Mouse (Mus musculus) CH12.LX (cell line): Measurements from ENCODE around the gene Cxcl9. TPM values are rescaled to one million over a fixed set of nuclear protein-coding genes. Genes with fewer than 3 reads are reported as not detected.

Experiments
- DNase-seq: peaks from one replicate; pipeline ENCODE4 v3.0.0-alpha.2; 2013; ENCODE audit errors: extremely low read depth
- H3K27ac ChIP-seq: 2 replicates; pipeline ENCODE4 v1.5.1; 2012; ENCODE audit warnings: low read depth, mild to moderate bottlenecking, control low read depth, moderate library complexity; ENCODE audit not compliant: insufficient read depth
- H3K27me3 ChIP-seq: replicated peaks from 2 replicates; pipeline ENCODE3; 2012; ENCODE audit warnings: inconsistent platforms
- H3K36me3 ChIP-seq, 2 experiments: replicated peaks in 1 of 2; 2 replicates each; pipeline versions ENCODE3 to v1.6.1; 2012; ENCODE audit warnings: inconsistent platforms in 1 of 2, low read length in 1 of 2, mild to moderate bottlenecking in 1 of 2, mixed read lengths in 1 of 2, moderate library complexity in 1 of 2; ENCODE audit not compliant: control insufficient read depth in 1 of 2, insufficient read depth in 1 of 2
- H3K4me1 ChIP-seq, 2 experiments: 2 replicates each; pipeline ENCODE4 v1.6.1; 2012; ENCODE audit warnings: inconsistent platforms in 1 of 2, moderate library complexity in 1 of 2; ENCODE audit not compliant: insufficient read depth in 2 of 2, control insufficient read depth in 1 of 2
- H3K4me2 ChIP-seq: 2 replicates; pipeline ENCODE4 v1.6.1; 2012; ENCODE audit warnings: low read depth, mild to moderate bottlenecking, control low read depth; ENCODE audit not compliant: poor library complexity, insufficient read depth, severe bottlenecking
- H3K4me3 ChIP-seq, 3 experiments: fragments of 150-350 bp in 1 of 3; sonication (generic) in 1 of 3; replicated peaks in 1 of 3; 2 replicates each; pipeline versions ENCODE3 to v1.5.1; 2011 to 2012; ENCODE audit warnings: low read depth in 2 of 3, low read length in 2 of 3, mild to moderate bottlenecking in 2 of 3, moderate library complexity in 2 of 3, control low read depth in 1 of 3, improper control_type of control experiment in 1 of 3, inconsistent platforms in 1 of 3, mixed read lengths in 1 of 3; ENCODE audit not compliant: poor library complexity in 1 of 3
- H3K79me2 ChIP-seq: replicated peaks from 2 replicates; pipeline ENCODE4 v1.6.1; 2012; ENCODE audit warnings: mild to moderate bottlenecking, moderate library complexity; ENCODE audit not compliant: control insufficient read depth, poor library complexity, insufficient read depth, severe bottlenecking; ENCODE audit errors: extremely low read depth
- H3K9ac ChIP-seq: 2 replicates; pipeline ENCODE4 v1.6.1; 2012; ENCODE audit warnings: low read depth, mild to moderate bottlenecking, control low read depth, moderate library complexity; ENCODE audit not compliant: insufficient read depth
- H3K9me3 ChIP-seq: replicated peaks from 2 replicates; pipeline ENCODE3; 2012; ENCODE audit warnings: low read length, inconsistent platforms, mixed read lengths
- BHLHE40 ChIP-seq: IDR thresholded peaks from 2 replicates; pipeline ENCODE4 v1.6.1; 2011; ENCODE audit warnings: mild to moderate bottlenecking, low read depth, low read length, improper control_type of control experiment
- CHD1 ChIP-seq: IDR thresholded peaks from 2 replicates; pipeline ENCODE4 v1.6.1; 2012; ENCODE audit warnings: low read depth, low read length, improper control_type of control experiment, inconsistent platforms
- CTCF ChIP-seq, 2 experiments: IDR thresholded peaks in 1 of 2; conservative IDR thresholded peaks in 1 of 2; 2 replicates each; pipeline ENCODE4 v1.5.1; 2011 to 2012; ENCODE audit warnings: low read depth in 2 of 2, low read length in 2 of 2, improper control_type of control experiment in 1 of 2, inconsistent platforms in 1 of 2, mild to moderate bottlenecking in 1 of 2, moderate library complexity in 1 of 2
- E2F4 ChIP-seq: IDR thresholded peaks from 2 replicates; pipeline ENCODE4 v1.6.1; 2011; ENCODE audit warnings: low read depth, low read length, improper control_type of control experiment; ENCODE audit not compliant: insufficient replicate concordance
- ELF1 ChIP-seq: IDR thresholded peaks from 2 replicates; pipeline ENCODE4 v1.6.1; 2014; ENCODE audit warnings: low read depth, mild to moderate bottlenecking, inconsistent platforms, low read length, improper control_type of control experiment
- EP300 ChIP-seq: IDR thresholded peaks from 2 replicates; pipeline ENCODE4 v1.6.1; 2011; ENCODE audit warnings: low read length, improper control_type of control experiment
- ETS1 ChIP-seq: conservative IDR thresholded peaks from 2 replicates; pipeline ENCODE4 v1.6.1; 2012; ENCODE audit warnings: low read depth, mild to moderate bottlenecking, inconsistent platforms, low read length, improper control_type of control experiment, moderate library complexity
- GABPA ChIP-seq: IDR thresholded peaks from 2 replicates; pipeline ENCODE4 v1.6.1; 2012; ENCODE audit warnings: low read depth, low read length, improper control_type of control experiment, inconsistent platforms; ENCODE audit not compliant: insufficient replicate concordance
- IRF4 ChIP-seq: IDR thresholded peaks from 2 replicates; pipeline ENCODE4 v1.6.1; 2014; ENCODE audit warnings: low read depth, mild to moderate bottlenecking, inconsistent platforms, low read length, improper control_type of control experiment
- JUN ChIP-seq: IDR thresholded peaks from 2 replicates; pipeline ENCODE4 v1.6.1; 2011; ENCODE audit warnings: low read depth, mild to moderate bottlenecking, low read length, improper control_type of control experiment, moderate library complexity; ENCODE audit not compliant: insufficient read depth
- KAT2A ChIP-seq: IDR thresholded peaks from 2 replicates; pipeline ENCODE4 v1.6.1; 2012; ENCODE audit warnings: low read length, improper control_type of control experiment, inconsistent platforms; ENCODE audit not compliant: insufficient replicate concordance
- MAX ChIP-seq: IDR thresholded peaks from 2 replicates; pipeline ENCODE4 v1.6.1; 2011; ENCODE audit warnings: low read length, improper control_type of control experiment
- MAZ ChIP-seq: IDR thresholded peaks from 2 replicates; pipeline ENCODE4 v1.6.1; 2012; ENCODE audit warnings: low read depth, mild to moderate bottlenecking, inconsistent platforms, low read length, improper control_type of control experiment, moderate library complexity
- MXI1 ChIP-seq: IDR thresholded peaks from 2 replicates; pipeline ENCODE4 v1.6.1; 2011; ENCODE audit warnings: mild to moderate bottlenecking, low read depth, low read length, improper control_type of control experiment
- MYC ChIP-seq: IDR thresholded peaks from 2 replicates; pipeline ENCODE4 v1.6.1; 2011; ENCODE audit warnings: low read depth, mild to moderate bottlenecking, improper control_type of control experiment, low read length
- NRF1 ChIP-seq: IDR thresholded peaks from 2 replicates; pipeline ENCODE4 v1.6.1; 2014; ENCODE audit warnings: low read depth, mild to moderate bottlenecking, inconsistent platforms, low read length, improper control_type of control experiment, moderate library complexity
- POLR2A ChIP-seq: IDR thresholded peaks from 2 replicates; pipeline ENCODE4 v1.6.1; 2011; ENCODE audit warnings: low read depth, mild to moderate bottlenecking, improper control_type of control experiment, low read length
- RAD21 ChIP-seq: IDR thresholded peaks from 2 replicates; pipeline ENCODE4 v1.6.1; 2011; ENCODE audit warnings: low read depth, mild to moderate bottlenecking, low read length, improper control_type of control experiment, moderate library complexity
- SIN3A ChIP-seq: IDR thresholded peaks from 2 replicates; pipeline ENCODE4 v1.6.1; 2012; ENCODE audit warnings: low read length, improper control_type of control experiment, inconsistent platforms
- SMC3 ChIP-seq: IDR thresholded peaks from 2 replicates; pipeline ENCODE4 v1.6.1; 2011; ENCODE audit warnings: low read depth, low read length, improper control_type of control experiment
- TCF12 ChIP-seq: IDR thresholded peaks from 2 replicates; pipeline ENCODE4 v1.6.1; 2014; ENCODE audit warnings: low read depth, mild to moderate bottlenecking, inconsistent platforms, low read length, improper control_type of control experiment
- UBTF ChIP-seq: IDR thresholded peaks from 2 replicates; pipeline ENCODE4 v1.6.1; 2012; ENCODE audit warnings: low read depth, mild to moderate bottlenecking, inconsistent platforms, low read length, improper control_type of control experiment, moderate library complexity
- USF1 ChIP-seq: IDR thresholded peaks from 2 replicates; pipeline ENCODE4 v1.6.1; 2014; ENCODE audit warnings: low read depth, mild to moderate bottlenecking, inconsistent platforms, low read length, improper control_type of control experiment
- ZC3H11A ChIP-seq: IDR thresholded peaks from 2 replicates; pipeline ENCODE4 v1.6.1; 2012; ENCODE audit warnings: low read depth, mild to moderate bottlenecking, inconsistent platforms, low read length, improper control_type of control experiment
- ZKSCAN1 ChIP-seq: IDR thresholded peaks from 2 replicates; pipeline ENCODE4 v1.6.1; 2012; ENCODE audit warnings: low read depth, inconsistent platforms, low read length, improper control_type of control experiment, borderline replicate concordance
- ZMIZ1 ChIP-seq: IDR thresholded peaks from 2 replicates; pipeline ENCODE4 v1.6.1; 2012; ENCODE audit warnings: low read depth, mild to moderate bottlenecking, inconsistent platforms, low read length, improper control_type of control experiment
- ZNF384 ChIP-seq: IDR thresholded peaks from 2 replicates; pipeline ENCODE4 v1.6.1; 2012; ENCODE audit warnings: low read depth, low read length, improper control_type of control experiment, inconsistent platforms
- dilution Hi-C: fragments of 300-500 bp; cut with MboI; formaldehyde crosslinking; loops from 2 replicates; pipeline ENCODE4 v1.14.3; 2020; ENCODE audit warnings: low sequenced_read_pairs; ENCODE audit not compliant: extremely low pct_unique_long_range_greater_than_20kb, extremely low pct_ligation_motif_present
- in situ Hi-C: fragments of 300-500 bp; cut with MboI; formaldehyde crosslinking; loops from 3 replicates; pipeline ENCODE4 v1.14.3; 2019; ENCODE audit warnings: low sequenced_read_pairs, low pct_ligation_motif_present, low pct_unique_long_range_greater_than_20kb, mixed read lengths
- polyA plus RNA-seq: library from polyadenylated mRNA; unstranded; fragments of >175 nt; gene quantifications from 2 replicates; pipeline ENCODE4 v1.2.1, GENCODE M21; 2012; ENCODE audit warnings: low read depth; ENCODE audit not compliant: insufficient read length
- total RNA-seq, 2 experiments: library from RNA; depleted of rRNA; stranded (reverse); fragments of 300-350 nt in 1 of 2; fragments of >200 nt in 1 of 2; gene quantifications; 2 replicates each; pipeline ENCODE4 v1.2.3; 2012 to 2014

Gene Cxcl9
- total and polyA plus RNA-seq, 3 experiments = not detected

- no peaks in the 10 kb centered on the region; the same call in 1 of the 2 replicates for H3K79me2 ChIP-seq
- peak; percentile 90 for DNase-seq
- H3K4me2 ChIP-seq = peak overlapping the region; percentile 94
- TF ChIP-seq BHLHE40 = peak; percentile 86
- peak; percentile 80 for TF ChIP-seq IRF4
- TF ChIP-seq MAX = 0 out of 2 replicates have a peak, but pooled peaks have one; percentile 22
- peak; percentile 73 for TF ChIP-seq NRF1
- TF ChIP-seq ELF1 = peak; percentile 28; the same call in 1 of the 2 replicates
- TF ChIP-seq MYC = peak; percentile 85
- TF ChIP-seq ETS1 = no peak
- TF ChIP-seq MAZ = peak; percentile 98
- TF ChIP-seq EP300 = peak; percentile 46; the same call in 1 of the 2 replicates
- TF ChIP-seq MXI1 = peak; percentile 71; the same call in 1 of the 2 replicates
- no peak for TF ChIP-seq POLR2A
- TF ChIP-seq TCF12 = no peak
- peak overlapping the region; percentile 67 for H3K27ac ChIP-seq
- H3K4me1 ChIP-seq = peaks cover 10 to 34% of the 10 kb centered on the region in 2 experiments
- dilution Hi-C loops = no loop called here
- no peaks in the 10 kb centered on the region for H3K9me3 ChIP-seq
- H3K36me3 ChIP-seq = peaks cover 0 to 28% of the 10 kb centered on the region in 2 experiments
- H3K9ac ChIP-seq = peak overlapping the region; percentile 49
- in situ Hi-C loops = no loop called here
- H3K27me3 ChIP-seq = no peaks in the 10 kb centered on the region
- H3K4me3 ChIP-seq = peak overlapping the region; percentile 10 to 76 (median 12)
Observed at GRCm38 (mm10) chr5:92278942-92279537, 48.8 kb downstream of the Cxcl9 start.

- dilution Hi-C loops = no loop called here
- in situ Hi-C loops = no loop called here
- TF ChIP-seq GABPA = no peak
- TF ChIP-seq TCF12 = peak; percentile 82
- TF ChIP-seq MXI1 = peak; percentile 67; the same call in 1 of the 2 replicates
- TF ChIP-seq NRF1 = peak; percentile 86
- no peak for TF ChIP-seq CHD1
- 0 out of 2 replicates have a peak, but pooled peaks have one; percentile 33 for TF ChIP-seq KAT2A
- peak; percentile 65; the same call in 1 of the 2 replicates for TF ChIP-seq SIN3A
- TF ChIP-seq CTCF (conservative IDR thresholded peaks at IDR 0.05 in 1 of 2, IDR thresholded peaks at IDR 0.05 in 1 of 2; ENCODE audit: low read depth in 2 of 2, low read length in 2 of 2) = peak in 1 of 2 experiments; percentile 47; a peak in 2 of 4 replicates
- TF ChIP-seq MAX = peak; percentile 47
- no peak for TF ChIP-seq JUN
- TF ChIP-seq USF1 = no peak
- no peak for TF ChIP-seq ZNF384
- peak; percentile 35; the same call in 1 of the 2 replicates for TF ChIP-seq BHLHE40
- peak; percentile 69 for TF ChIP-seq UBTF
- TF ChIP-seq ZC3H11A = no peak
- no peak for TF ChIP-seq E2F4
- TF ChIP-seq ELF1 = 0 out of 2 replicates have a peak, but pooled peaks have one; percentile 21
- TF ChIP-seq MYC = no peak
- TF ChIP-seq ETS1 = no peak
- no peak for TF ChIP-seq ZKSCAN1
- peak; percentile 9 for TF ChIP-seq RAD21
- TF ChIP-seq ZMIZ1 = peak; percentile 81; the same call in 1 of the 2 replicates
- TF ChIP-seq SMC3 = no peak
Observed at GRCm38 (mm10) chr5:92277437-92278394, 50.2 kb downstream of the Cxcl9 start, which contains the start of gene Naaa. Gene Naaa (minus strand): TSS chr5:92278170.

More at GRCm38 (mm10) chr5:92277437-92278394, 50.2 kb downstream of the Cxcl9 start, which contains the start of gene Naaa:
- Histone ChIP-seq H3K4me3 (peak within 1 kb of the TSS; percentile 63 to 76 (median 67)), H3K9ac (peak within 1 kb of the TSS; percentile 49), H3K9me3 (no peaks in the 10 kb centered on the region), H3K27ac (peak within 1 kb of the TSS; percentile 74), H3K36me3 (peaks cover 0 to 22% of the 10 kb centered on the region in 2 experiments), H3K4me2 (peak within 1 kb of the TSS; percentile 94), H3K79me2 (no peaks in the 10 kb centered on the region; the same call in 1 of the 2 replicates), H3K4me1 (peaks cover 10 to 34% of the 10 kb centered on the region in 2 experiments), H3K27me3 (no peaks in the 10 kb centered on the region)
- peak; percentile 94 for DNase-seq
